Mouse (Mus musculus) midbrain, embryonic 14.5 days (tissue): ENCODE results near the gene Rnf182. TPM values are rescaled to one million over a fixed set of nuclear protein-coding genes. Genes with fewer than 3 reads are reported as not detected.
A peak's percentile ranks its signal among the peaks of the same experiment; 100 is the strongest.

Source experiments
- ATAC-seq: fragments of 200-750 bp; cut with Nextera tagmentation; 2 replicates; pipeline ENCODE4 v1.8.0; 2017; ENCODE audit warnings: moderate number of reproducible peaks, moderate library complexity; ENCODE audit not compliant: low FRiP score, low TSS enrichment
- DNase-seq: peaks from one replicate; pipeline ENCODE4 v3.0.0-alpha.2; 2015
- H3K27ac ChIP-seq: fragments of 300-500 bp; sonication (generic); replicated peaks from 2 replicates; pipeline ENCODE4 v1.5.1; 2014; ENCODE audit warnings: mild to moderate bottlenecking, low read depth, low read length, moderate library complexity
- H3K27me3 ChIP-seq: fragments of 300-500 bp; sonication (generic); 2 replicates; pipeline ENCODE4 v1.6.1; 2014; ENCODE audit warnings: low read length, control low read depth, mixed read lengths; ENCODE audit not compliant: control insufficient read depth, insufficient read depth
- H3K36me3 ChIP-seq: fragments of 300-500 bp; sonication (generic); 2 replicates; pipeline ENCODE4 v1.6.1; 2014; ENCODE audit warnings: low read length, control low read depth; ENCODE audit not compliant: control insufficient read depth, insufficient read depth
- H3K4me1 ChIP-seq: fragments of 300-500 bp; sonication (generic); 2 replicates; pipeline ENCODE4 v1.6.1; 2014; ENCODE audit warnings: mild to moderate bottlenecking, antibody characterized with exemption, low read length, control low read depth; ENCODE audit not compliant: control insufficient read depth, insufficient read depth
- H3K4me2 ChIP-seq: fragments of 300-500 bp; sonication (generic); 2 replicates; pipeline ENCODE4 v1.6.1; 2014; ENCODE audit warnings: mild to moderate bottlenecking, low read length, moderate library complexity
- H3K4me3 ChIP-seq: fragments of 300-500 bp; sonication (generic); replicated peaks from 2 replicates; pipeline ENCODE4 v1.5.1; 2014; ENCODE audit warnings: low read depth, low read length
- H3K9ac ChIP-seq: fragments of 300-500 bp; sonication (generic); replicated peaks from 2 replicates; pipeline ENCODE4 v1.6.1; 2014; ENCODE audit warnings: mild to moderate bottlenecking, low read length, moderate library complexity
- H3K9me3 ChIP-seq: fragments of 300-500 bp; sonication (generic); 2 replicates; pipeline ENCODE4 v1.6.1; 2016; ENCODE audit warnings: low read length, control low read depth, mixed read lengths; ENCODE audit not compliant: control insufficient read depth
- WGBS: fragments of 180-500 bp; shearing (Covaris S2); extraction: QIAGEN DNeasy Blood & Tissue Kit; methylation state at CpG from one replicate; pipeline ENCODE4 v1.1.7; 2014; 5-methylcytosine and 5-hydroxymethylcytosine counted together
- polyA plus RNA-seq: library from polyadenylated mRNA; unstranded; fragments of >200 nt; fragmentation: Nextera tagmentation; extraction: Ambion mirVana; gene quantifications from 2 replicates; pipeline ENCODE4 v1.2.1, GENCODE M21; 2014

Gene Rnf182
- polyA plus RNA-seq, 1 experiment from 2014 or later, result 32.7 TPM

DNA sequence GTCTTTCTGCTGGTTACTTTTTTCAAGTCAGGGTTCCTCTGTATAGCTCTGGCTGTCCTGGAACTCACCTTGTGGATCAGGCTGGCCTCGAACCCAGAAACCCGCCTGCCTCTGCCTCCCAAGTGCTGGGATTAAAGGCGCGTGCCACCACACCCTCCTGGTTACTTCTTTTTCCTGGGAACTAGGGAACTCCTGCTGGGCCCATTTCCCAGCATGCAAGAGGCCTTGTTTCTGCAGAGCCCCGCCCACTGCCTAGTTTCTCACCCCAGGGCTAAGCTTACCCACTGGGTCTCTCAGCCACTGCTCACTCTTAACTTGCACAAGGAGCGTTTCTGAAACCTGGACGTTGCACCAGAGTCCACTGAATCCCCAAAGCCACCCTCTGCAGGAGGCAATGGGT lies 80.5 kb downstream of the Rnf182 start:
- ATAC-seq (no peak), DNase-seq (no peak)
- Histone ChIP-seq H3K4me1 (no peaks in the 10 kb centered on the region), H3K36me3 (no peaks in the 10 kb centered on the region), H3K9me3 (no peaks in the 10 kb centered on the region), H3K9ac (no peak overlapping the region), H3K4me2 (no peak overlapping the region), H3K27ac (no peak overlapping the region), H3K27me3 (no peaks in the 10 kb centered on the region), H3K4me3 (no peak overlapping the region)
- WGBS, result 85% methylated on average over 7 of the region's 7 CpGs

DNA sequence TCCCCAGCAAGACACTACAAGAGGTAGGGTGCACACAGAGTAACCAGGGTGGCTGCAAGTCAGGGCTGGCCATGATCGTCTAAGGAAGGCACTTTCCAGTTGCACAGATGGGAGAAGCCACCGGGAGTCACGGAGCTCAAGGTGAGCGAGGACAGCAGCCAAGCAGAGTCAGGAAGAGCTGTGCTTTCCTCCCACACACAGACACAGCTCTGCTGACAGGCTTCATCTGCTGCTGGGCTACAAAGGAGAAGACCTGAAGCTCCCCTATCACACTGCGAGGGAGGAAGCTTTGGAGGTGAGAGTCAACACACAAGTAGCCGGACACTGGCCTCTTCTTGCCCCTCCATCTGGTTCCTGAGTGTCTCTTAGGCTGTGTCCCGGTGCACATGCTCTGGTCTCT lies 83.0 kb downstream of the Rnf182 start:
- ATAC-seq, result no peak
- WGBS, result 92% methylated on average over 7 of the region's 7 CpGs
- no peak overlapping the region for H3K27ac ChIP-seq
- H3K27me3 ChIP-seq, result no peaks in the 10 kb centered on the region
- H3K4me1 ChIP-seq, result no peaks in the 10 kb centered on the region
- H3K4me3 ChIP-seq, result no peak overlapping the region
- H3K4me2 ChIP-seq, result no peak overlapping the region
- no peak for DNase-seq
- no peak overlapping the region for H3K9ac ChIP-seq
- no peaks in the 10 kb centered on the region for H3K9me3 ChIP-seq
- H3K36me3 ChIP-seq, result no peaks in the 10 kb centered on the region

DNA sequence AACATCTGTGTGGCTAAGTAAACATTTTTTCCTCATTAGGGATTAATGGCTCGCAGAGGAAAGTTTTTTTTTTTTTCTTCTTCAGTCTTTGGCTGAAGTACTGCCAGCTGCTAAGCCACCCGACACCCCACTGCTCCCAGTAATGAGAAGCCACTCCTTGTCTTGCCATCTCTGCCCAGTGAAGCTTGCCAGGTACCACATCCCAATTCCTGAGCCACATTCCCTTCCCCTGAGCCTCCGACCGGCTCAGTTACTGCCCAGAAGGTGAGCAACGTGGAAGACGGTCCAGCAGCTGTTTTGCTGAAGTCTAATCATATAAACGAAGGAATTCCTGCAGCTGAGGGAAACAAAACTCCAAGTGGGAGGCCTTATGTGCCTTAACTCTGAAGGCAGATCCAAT lies 88.0 kb downstream of the Rnf182 start:
- Histone ChIP-seq H3K9ac (no peak overlapping the region), H3K36me3 (no peaks in the 10 kb centered on the region), H3K27ac (no peak overlapping the region), H3K9me3 (no peaks in the 10 kb centered on the region), H3K4me1 (no peaks in the 10 kb centered on the region), H3K4me3 (no peak overlapping the region), H3K4me2 (no peak overlapping the region), H3K27me3 (no peaks in the 10 kb centered on the region)
- no peak for DNase-seq
- WGBS, result 48% methylated on average over 7 of the region's 7 CpGs
- ATAC-seq, result no peak

DNA sequence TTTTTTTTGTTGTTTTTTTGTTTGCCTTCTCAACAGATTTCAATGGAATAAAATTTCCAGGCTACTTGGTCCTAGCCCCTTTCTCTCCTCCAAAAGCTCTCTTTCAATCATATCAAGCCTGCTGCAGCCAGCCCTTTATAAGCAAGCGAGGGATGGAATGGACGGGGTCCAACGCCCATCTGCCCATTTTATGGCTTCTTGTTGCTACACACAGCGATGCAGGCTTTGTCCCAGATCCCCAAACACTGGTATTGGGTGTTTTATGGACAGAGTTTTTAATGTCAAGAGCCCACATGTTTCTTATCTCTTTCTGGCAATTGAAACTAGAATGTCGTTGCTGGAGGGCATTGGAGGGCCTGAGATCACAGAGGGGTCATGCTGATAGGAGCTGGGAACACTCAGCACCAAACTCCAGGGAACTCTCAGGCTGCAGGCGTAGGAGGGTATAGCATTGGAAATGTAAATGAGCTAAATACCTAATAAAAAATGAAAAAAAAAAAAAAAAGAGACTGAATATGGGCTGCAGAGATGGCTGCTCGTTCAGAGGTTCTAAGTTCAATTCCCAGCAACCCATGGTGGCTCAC lies 89.1 kb downstream of the Rnf182 start:
- Histone ChIP-seq H3K4me2 (no peak overlapping the region), H3K4me3 (no peak overlapping the region), H3K9ac (no peak overlapping the region), H3K27ac (no peak overlapping the region), H3K4me1 (no peaks in the 10 kb centered on the region), H3K36me3 (no peaks in the 10 kb centered on the region), H3K9me3 (no peaks in the 10 kb centered on the region), H3K27me3 (no peaks in the 10 kb centered on the region)
- 64% methylated on average over 7 of the region's 7 CpGs for WGBS
- ATAC-seq (no peak), DNase-seq (no peak)

DNA sequence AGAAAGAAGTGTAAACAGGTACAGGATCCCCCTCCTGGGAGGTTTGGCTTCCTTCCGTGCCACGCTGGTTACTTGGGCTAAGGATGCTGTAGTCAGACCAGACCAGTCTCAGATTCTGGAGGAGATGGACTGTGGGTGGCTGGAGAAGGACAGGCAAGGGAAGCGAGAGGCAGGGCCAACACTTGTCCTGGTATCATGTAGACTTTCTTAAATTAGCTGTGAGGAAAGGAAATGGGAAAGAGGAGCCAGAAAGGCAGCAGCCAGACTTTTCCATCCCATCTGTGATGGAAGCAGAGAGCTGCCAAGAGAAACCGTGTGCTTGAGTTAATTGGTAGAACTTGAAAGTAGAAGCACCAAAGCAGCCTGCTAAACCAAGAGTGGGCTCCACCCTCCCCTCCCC lies 90.9 kb downstream of the Rnf182 start:
- Histone ChIP-seq H3K9ac (no peak overlapping the region), H3K27ac (no peak overlapping the region), H3K36me3 (no peaks in the 10 kb centered on the region), H3K27me3 (no peaks in the 10 kb centered on the region), H3K4me2 (no peak overlapping the region), H3K9me3 (no peaks in the 10 kb centered on the region), H3K4me1 (no peaks in the 10 kb centered on the region), H3K4me3 (no peak overlapping the region)
- no peak for DNase-seq
- WGBS, result 81% methylated on average over 4 of the region's 4 CpGs
- no peak for ATAC-seq

DNA sequence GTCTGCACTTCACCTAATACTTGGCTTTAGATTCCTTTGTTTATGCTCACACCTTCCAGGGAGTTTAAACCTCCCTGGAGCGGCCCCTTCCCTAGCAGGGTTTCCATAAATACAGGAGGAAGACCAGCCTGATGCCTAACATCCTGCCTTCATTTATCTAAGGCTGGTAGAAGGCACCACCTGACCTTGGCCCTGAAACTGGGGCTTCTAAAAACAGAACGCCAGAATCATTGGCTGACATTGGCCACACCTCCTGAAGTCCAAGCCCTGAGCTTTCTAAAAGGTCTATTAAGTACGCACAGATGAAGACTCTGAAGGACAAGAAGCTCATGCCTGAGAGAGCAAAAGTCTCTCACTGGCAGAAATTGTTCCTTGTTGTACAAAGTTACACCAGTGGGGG lies 94.0 kb downstream of the Rnf182 start:
- Histone ChIP-seq H3K27me3 (no peaks in the 10 kb centered on the region), H3K9ac (no peak overlapping the region), H3K9me3 (no peaks in the 10 kb centered on the region), H3K36me3 (no peaks in the 10 kb centered on the region), H3K4me3 (no peak overlapping the region), H3K4me1 (no peaks in the 10 kb centered on the region), H3K27ac (no peak overlapping the region), H3K4me2 (no peak overlapping the region)
- no peak for ATAC-seq
- DNase-seq, result no peak
- WGBS, result 86% methylated on average over 3 of the region's 3 CpGs

DNA sequence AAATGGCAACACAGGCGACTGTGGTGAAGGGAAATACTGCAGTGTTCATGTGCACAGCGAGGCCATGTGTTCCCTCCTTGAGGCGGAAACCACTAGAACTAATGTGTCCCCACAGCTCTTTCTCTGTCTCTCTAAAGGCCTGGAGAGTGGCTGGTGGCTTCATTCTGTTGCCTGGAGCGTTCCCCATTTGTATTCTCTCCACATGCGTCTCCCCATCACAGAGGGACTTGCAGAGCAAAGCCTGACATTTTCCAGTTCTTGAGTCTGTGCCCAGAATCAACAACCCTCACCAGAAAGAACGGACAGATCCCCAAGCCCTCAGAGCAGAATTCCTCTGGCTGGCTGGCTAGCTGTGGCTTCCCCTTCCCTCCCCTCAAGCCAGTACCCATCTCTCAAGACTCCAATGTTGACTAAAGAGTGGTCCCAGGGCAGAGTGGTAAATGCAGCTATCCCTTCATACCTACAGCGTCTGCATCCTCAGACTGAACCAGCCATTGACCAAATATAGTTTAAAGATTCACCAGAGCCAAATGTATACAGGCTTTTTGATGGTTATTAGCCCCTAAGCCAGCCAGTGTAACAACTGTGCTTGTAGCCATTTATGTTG lies 96.3 kb downstream of the Rnf182 start:
- Histone ChIP-seq H3K36me3 (no peaks in the 10 kb centered on the region), H3K27me3 (no peaks in the 10 kb centered on the region), H3K27ac (0 out of 2 replicates have a peak overlapping the region, but pooled peaks have one; percentile 5), H3K9me3 (no peaks in the 10 kb centered on the region), H3K4me2 (no peak overlapping the region), H3K9ac (no peak overlapping the region), H3K4me1 (no peaks in the 10 kb centered on the region), H3K4me3 (no peak overlapping the region)
- ATAC-seq, result no peak
- 76% methylated on average over 7 of the region's 7 CpGs for WGBS
- DNase-seq, result peak; percentile 68

DNA sequence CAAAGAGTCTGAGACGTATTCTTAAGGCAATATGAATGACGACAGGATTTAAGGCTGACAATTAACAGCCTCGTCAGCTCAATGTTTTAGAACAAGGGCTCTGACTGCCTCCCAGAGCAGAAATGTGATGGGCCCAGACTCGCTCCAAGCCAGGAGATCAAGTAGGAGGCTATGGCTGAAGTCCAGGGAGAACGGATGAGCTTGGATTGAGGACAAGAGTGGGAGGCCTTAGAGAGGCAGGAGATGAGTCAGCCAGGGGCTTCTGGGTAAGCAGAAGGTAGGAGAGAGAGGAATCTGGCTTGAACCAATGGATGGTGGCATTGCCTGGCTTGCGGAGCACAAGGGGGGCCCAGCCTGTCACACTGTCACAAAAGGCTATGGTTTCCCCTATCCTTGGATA lies 99.2 kb downstream of the Rnf182 start:
- Histone ChIP-seq H3K9ac (no peak overlapping the region), H3K4me3 (no peak overlapping the region), H3K27ac (no peak overlapping the region), H3K27me3 (no peaks in the 10 kb centered on the region), H3K36me3 (no peaks in the 10 kb centered on the region), H3K9me3 (no peaks in the 10 kb centered on the region), H3K4me1 (no peaks in the 10 kb centered on the region), H3K4me2 (no peak overlapping the region)
- 90% methylated on average over 6 of the region's 6 CpGs for WGBS
- no peak for DNase-seq
- no peak for ATAC-seq

DNA sequence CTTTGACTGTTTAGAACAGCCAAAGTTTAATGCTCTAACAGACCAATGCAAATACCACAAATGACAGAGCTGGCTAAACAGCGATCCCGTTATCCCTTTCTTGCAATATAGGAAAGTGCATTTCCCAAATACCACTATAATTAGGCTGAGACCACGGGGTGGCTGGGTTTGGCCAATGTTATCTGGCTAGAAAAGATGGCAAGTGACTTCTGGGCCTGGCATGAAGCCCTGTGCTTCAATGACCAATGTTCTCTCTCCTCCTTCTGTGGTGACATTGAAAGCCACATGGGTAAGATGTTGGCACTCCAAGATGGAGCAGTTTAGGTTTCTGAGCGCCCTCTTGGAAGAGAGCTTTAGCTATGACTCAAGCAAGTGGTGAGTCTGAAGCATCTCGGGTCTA lies 100.0 kb downstream of the Rnf182 start:
- no peaks in the 10 kb centered on the region for H3K36me3 ChIP-seq
- no peaks in the 10 kb centered on the region for H3K4me1 ChIP-seq
- H3K9ac ChIP-seq, result no peak overlapping the region
- DNase-seq, result no peak
- no peak overlapping the region for H3K27ac ChIP-seq
- ATAC-seq, result no peak
- 93% methylated on average over 5 of the region's 5 CpGs for WGBS
- H3K9me3 ChIP-seq, result no peaks in the 10 kb centered on the region
- H3K4me2 ChIP-seq, result no peak overlapping the region
- no peak overlapping the region for H3K4me3 ChIP-seq
- no peaks in the 10 kb centered on the region for H3K27me3 ChIP-seq
